Mouse (Mus musculus) heart, embryonic 11.5 days (tissue): ENCODE data around the gene Gm10322. TPM values are rescaled to one million over a fixed set of nuclear protein-coding genes. Genes with fewer than 3 reads are reported as not detected.
A peak's percentile ranks its signal among the peaks of the same experiment; 100 is the strongest.

Experiments
- ATAC-seq: fragments of 200-750 bp; cut with Nextera tagmentation; replicated peaks from 2 replicates; pipeline ENCODE4 v1.8.0; 2017; ENCODE audit warnings: moderate library complexity; ENCODE audit not compliant: insufficient number of reproducible peaks, low FRiP score, low TSS enrichment
- H3K27ac ChIP-seq: fragments of 300-500 bp; sonication (generic); 2 replicates; pipeline ENCODE4 v1.5.1; 2014; ENCODE audit warnings: mild to moderate bottlenecking, low read depth, low read length
- H3K27me3 ChIP-seq: fragments of 300-500 bp; sonication (generic); 2 replicates; pipeline ENCODE4 v1.6.1; 2014; ENCODE audit warnings: mild to moderate bottlenecking, low read length, mixed read lengths; ENCODE audit not compliant: control insufficient read depth, insufficient read depth
- H3K36me3 ChIP-seq: fragments of 300-500 bp; sonication (generic); 2 replicates; pipeline ENCODE4 v1.6.1; 2014; ENCODE audit warnings: mild to moderate bottlenecking, low read length, moderate library complexity, mixed read lengths; ENCODE audit not compliant: control insufficient read depth, insufficient read depth
- H3K4me1 ChIP-seq: fragments of 300-500 bp; sonication (generic); 2 replicates; pipeline ENCODE4 v1.6.1; 2014; ENCODE audit warnings: low read length; ENCODE audit not compliant: control insufficient read depth, insufficient read depth
- H3K4me2 ChIP-seq: fragments of 300-500 bp; sonication (generic); 2 replicates; pipeline ENCODE4 v1.6.1; 2014; ENCODE audit warnings: mild to moderate bottlenecking, moderate library complexity
- H3K4me3 ChIP-seq: fragments of 300-500 bp; sonication (generic); 2 replicates; pipeline ENCODE4 v1.5.1; 2014; ENCODE audit warnings: low read depth, low read length
- H3K9ac ChIP-seq: fragments of 300-500 bp; sonication (generic); 2 replicates; pipeline ENCODE4 v1.6.1; 2014; ENCODE audit warnings: mild to moderate bottlenecking, low read depth, low read length, moderate library complexity
- H3K9me3 ChIP-seq: fragments of 300-500 bp; sonication (generic); replicated peaks from 2 replicates; pipeline ENCODE4 v1.6.1; 2016; ENCODE audit warnings: low read length; ENCODE audit not compliant: control insufficient read depth
- WGBS: fragments of 180-500 bp; shearing (Covaris S2); extraction: QIAGEN DNeasy Blood & Tissue Kit; methylation state at CpG from one replicate; pipeline ENCODE4 v1.1.7; 2014; ENCODE audit not compliant: insufficient replicate concordance; 5-methylcytosine and 5-hydroxymethylcytosine counted together
- polyA plus RNA-seq: library from polyadenylated mRNA; unstranded; fragments of >200 nt; fragmentation: Nextera tagmentation; extraction: Ambion mirVana; gene quantifications from 2 replicates; pipeline ENCODE4 v1.2.1, GENCODE M21; 2014

Gm10322 gene
- polyA plus RNA-seq, 1 experiment from 2014 or later: not detected

DNA sequence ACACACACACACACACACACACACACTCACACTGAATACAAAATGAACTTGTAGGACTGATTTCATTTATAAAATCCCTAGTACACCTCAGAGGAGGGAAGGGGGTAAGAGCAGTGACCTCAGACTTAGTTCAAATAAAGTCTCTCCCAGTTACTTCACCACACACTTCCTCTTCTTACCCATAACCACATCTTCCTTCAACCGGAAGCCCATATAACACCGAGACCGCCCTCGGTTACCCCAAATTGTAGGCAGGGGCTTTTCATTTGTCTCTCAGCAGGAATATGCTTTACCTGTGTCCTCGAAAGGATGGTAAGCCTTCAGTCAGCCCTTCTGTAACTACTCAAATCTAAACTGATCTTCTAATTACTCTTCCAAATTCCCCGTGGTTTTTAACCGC is 26.4 kb upstream of the Gm10322 start:
- Histone ChIP-seq H3K4me2 (no peak overlapping the region; the same call in 1 of the 2 replicates), H3K27me3 (no peaks in the 10 kb centered on the region), H3K9me3 (no peaks in the 10 kb centered on the region), H3K27ac (no peak overlapping the region), H3K4me1 (no peaks in the 10 kb centered on the region), H3K4me3 (no peak overlapping the region), H3K36me3 (no peaks in the 10 kb centered on the region), H3K9ac (no peak overlapping the region)
- 74% methylated on average over 7 of the region's 7 CpGs for WGBS
- ATAC-seq: no peak

DNA sequence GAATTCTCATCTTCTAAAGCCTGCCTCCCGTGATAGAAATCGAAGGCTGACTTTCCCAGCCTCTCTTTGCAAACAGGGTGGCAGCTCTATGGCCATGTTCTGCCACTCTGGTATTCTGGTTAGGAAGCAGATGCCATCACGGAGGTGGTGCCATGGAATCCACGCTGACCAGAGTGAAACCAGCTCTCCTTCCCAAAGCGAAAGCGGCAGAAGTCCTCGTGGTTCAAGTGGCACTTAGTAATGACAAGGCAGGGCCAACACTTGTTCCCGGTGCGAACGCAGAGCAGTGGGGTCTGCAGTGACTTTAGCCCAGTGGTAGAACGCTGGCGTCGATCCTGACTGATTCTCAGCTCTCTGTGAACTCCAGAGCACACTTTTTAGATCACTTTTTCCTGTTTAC is 26.0 kb upstream of the Gm10322 start:
- ATAC-seq: no peak
- H3K27ac ChIP-seq: no peak overlapping the region
- H3K27me3 ChIP-seq: no peaks in the 10 kb centered on the region
- H3K4me1 ChIP-seq: no peaks in the 10 kb centered on the region
- no peak overlapping the region for H3K9ac ChIP-seq
- WGBS: 62% methylated on average over 13 of the region's 13 CpGs
- no peak overlapping the region for H3K4me3 ChIP-seq
- H3K4me2 ChIP-seq: peak overlapping the region; percentile 36
- H3K36me3 ChIP-seq: no peaks in the 10 kb centered on the region
- no peaks in the 10 kb centered on the region for H3K9me3 ChIP-seq

DNA sequence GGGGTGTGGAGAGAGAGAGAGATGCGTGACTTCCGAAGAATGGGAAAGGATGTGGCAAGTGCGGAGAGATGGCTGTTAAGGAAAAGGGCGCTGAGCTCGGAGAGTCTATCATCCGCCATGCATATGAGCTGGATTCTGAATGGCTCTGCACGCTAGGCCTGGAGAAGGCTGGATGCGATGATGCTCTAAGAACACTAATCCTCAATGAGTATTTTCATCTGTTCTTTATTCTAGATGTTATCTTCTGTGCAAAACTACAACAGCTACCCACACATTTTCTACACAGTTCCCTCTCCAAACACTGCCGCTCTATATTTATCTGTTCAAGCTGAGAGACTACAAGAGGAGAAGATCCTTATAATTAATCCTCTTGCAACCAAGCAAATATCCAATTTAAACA is 25.3 kb upstream of the Gm10322 start:
- WGBS: 90% methylated on average over 9 of the region's 9 CpGs
- no peak for ATAC-seq

DNA sequence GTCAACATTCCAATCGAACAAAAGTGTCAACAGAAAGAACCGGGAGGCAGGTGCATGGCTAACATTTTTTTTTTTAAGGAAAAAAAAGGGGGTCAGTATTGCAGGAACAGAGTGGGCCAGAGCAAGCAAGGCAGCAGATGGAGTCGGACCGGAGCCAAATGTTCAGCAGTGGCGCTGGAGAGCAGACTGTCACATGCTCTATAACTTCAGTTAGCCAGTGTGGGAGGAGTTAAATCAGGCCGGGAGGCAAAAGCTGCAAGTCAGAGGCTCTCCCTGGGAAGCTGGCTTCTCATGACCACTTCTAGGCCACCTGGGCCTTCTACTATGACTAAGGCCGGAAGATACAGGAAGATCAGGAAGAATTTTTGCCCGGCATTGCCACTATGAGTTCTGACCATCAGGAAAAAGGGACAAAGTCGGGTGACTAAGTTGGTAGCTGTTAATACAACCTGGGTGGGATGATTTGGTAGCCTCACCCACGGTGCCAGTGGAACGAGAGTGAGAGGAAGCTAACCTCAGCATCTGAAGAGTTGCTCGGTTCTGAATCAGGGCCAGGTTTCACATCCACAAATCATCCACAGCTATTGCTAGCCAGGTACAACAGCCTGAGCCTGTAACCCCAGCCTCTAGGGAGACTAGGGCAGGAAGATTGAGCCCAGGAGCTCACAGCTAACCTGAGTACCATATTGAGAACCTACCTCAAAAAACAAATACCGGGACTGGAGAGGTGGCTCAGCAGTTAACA is 21.9 kb upstream of the Gm10322 start:
- no peak overlapping the region for H3K4me3 ChIP-seq
- H3K4me1 ChIP-seq: no peaks in the 10 kb centered on the region
- H3K9me3 ChIP-seq: no peaks in the 10 kb centered on the region
- no peak overlapping the region for H3K27ac ChIP-seq
- no peaks in the 10 kb centered on the region for H3K36me3 ChIP-seq
- no peaks in the 10 kb centered on the region for H3K27me3 ChIP-seq
- WGBS: 74% methylated on average over 13 of the region's 13 CpGs
- no peak overlapping the region for H3K4me2 ChIP-seq
- no peak for ATAC-seq
- H3K9ac ChIP-seq: no peak overlapping the region

More for the DNA sequence above, 25.3 kb upstream of the Gm10322 start:
- Histone ChIP-seq H3K9ac (no peak overlapping the region), H3K4me2 (no peak overlapping the region), H3K4me1 (no peaks in the 10 kb centered on the region), H3K27ac (no peak overlapping the region), H3K36me3 (no peaks in the 10 kb centered on the region), H3K4me3 (no peak overlapping the region), H3K9me3 (no peaks in the 10 kb centered on the region), H3K27me3 (no peaks in the 10 kb centered on the region)

DNA sequence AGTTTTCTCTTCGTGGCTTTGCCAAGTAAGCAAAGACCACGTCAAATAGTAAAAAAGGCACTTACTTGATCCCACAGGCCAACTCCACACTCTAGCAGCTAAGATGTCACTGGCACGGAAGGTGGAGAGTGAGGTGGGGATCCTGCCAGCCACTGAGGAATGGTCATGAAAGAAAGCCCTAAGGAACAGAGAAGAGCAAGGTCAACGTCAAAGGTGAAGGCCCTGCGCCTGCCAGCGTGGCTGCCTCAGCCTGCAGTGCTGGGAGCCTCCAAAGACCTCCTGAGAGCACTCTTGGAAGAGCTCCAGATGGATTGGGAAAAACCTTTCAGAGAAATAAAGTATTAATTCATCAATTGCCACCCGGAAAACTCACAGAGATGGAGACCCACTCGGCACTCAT is 15.3 kb upstream of the Gm10322 start:
- Histone ChIP-seq H3K4me2 (no peak overlapping the region), H3K4me1 (no peaks in the 10 kb centered on the region), H3K9ac (no peak overlapping the region), H3K27me3 (no peaks in the 10 kb centered on the region), H3K27ac (no peak overlapping the region), H3K4me3 (no peak overlapping the region), H3K9me3 (no peaks in the 10 kb centered on the region), H3K36me3 (no peaks in the 10 kb centered on the region)
- 79% methylated on average over 8 of the region's 8 CpGs for WGBS
- no peak for ATAC-seq

DNA sequence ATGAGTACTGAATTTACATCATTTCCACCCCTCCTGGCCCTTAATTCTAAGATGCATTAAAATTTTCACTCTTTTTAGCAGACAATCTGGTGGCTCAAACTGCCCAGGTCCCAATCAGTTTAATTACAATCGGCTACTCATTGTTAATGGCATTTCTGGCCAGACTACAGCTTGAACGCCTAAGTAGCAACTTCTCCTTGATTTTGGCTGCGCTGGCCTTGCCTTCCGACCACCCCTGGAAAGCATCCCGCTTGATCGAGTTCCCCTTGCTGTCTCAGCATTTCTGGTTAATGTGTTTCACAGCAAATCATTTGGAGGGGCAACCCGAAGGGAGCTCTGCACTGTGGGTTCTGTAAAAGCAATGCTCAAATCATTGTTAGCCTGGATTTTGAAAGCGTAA is 13.8 kb upstream of the Gm10322 start:
- Histone ChIP-seq H3K9ac (no peak overlapping the region), H3K27ac (no peak overlapping the region), H3K4me1 (no peaks in the 10 kb centered on the region), H3K36me3 (no peaks in the 10 kb centered on the region), H3K27me3 (no peaks in the 10 kb centered on the region), H3K4me3 (no peak overlapping the region), H3K9me3 (no peaks in the 10 kb centered on the region), H3K4me2 (no peak overlapping the region)
- no peak for ATAC-seq
- 80% methylated on average over 8 of the region's 8 CpGs for WGBS

DNA sequence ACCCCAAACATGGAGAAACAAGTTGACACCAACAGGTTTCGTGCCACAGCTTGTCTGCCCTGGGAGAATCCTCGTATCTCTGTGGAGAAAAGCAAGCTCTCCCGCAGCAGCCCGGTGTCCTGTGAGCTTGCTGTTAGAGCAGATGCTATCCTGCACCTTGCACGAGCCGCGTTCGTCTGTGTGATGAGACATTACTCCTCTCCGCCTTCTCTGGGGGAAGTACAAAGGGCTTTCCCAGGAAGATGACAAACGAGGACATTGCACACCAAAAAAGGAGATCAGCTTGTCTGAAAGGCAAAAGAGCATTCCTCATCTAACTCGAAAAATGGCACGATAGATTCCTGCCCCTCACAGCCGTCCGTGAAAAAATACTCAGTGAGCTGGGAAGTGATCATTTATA is 13.0 kb upstream of the Gm10322 start:
- Histone ChIP-seq H3K4me3 (no peak overlapping the region), H3K9ac (no peak overlapping the region), H3K27me3 (no peaks in the 10 kb centered on the region), H3K4me2 (no peak overlapping the region), H3K9me3 (no peaks in the 10 kb centered on the region), H3K36me3 (no peaks in the 10 kb centered on the region), H3K4me1 (no peaks in the 10 kb centered on the region), H3K27ac (no peak overlapping the region)
- ATAC-seq: no peak
- 83% methylated on average over 14 of the region's 14 CpGs for WGBS

DNA sequence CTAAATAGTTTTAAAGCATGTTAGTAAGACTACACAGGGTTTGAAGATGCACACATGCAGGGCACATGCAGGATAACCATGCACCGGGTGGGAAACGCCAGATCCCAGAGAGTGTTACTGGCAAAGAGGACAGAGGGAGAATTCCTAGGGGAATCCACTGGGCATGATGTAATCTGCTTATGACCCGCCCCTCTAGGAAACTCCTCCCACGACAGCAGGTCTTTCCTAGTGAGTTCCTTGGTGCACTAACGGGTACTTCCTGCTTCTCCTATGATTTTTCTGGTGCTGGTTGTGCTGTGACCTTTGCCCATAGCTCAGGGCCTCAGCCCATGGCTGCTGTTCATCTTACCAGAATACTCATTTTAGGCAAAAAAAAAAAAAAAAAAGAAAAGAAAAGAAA is 12.0 kb upstream of the Gm10322 start:
- ATAC-seq: no peak
- Histone ChIP-seq H3K4me2 (no peak overlapping the region), H3K4me1 (no peaks in the 10 kb centered on the region), H3K9me3 (no peaks in the 10 kb centered on the region), H3K27ac (no peak overlapping the region), H3K27me3 (no peaks in the 10 kb centered on the region), H3K4me3 (no peak overlapping the region), H3K9ac (no peak overlapping the region), H3K36me3 (no peaks in the 10 kb centered on the region)
- WGBS: 54% methylated on average over 5 of the region's 5 CpGs

DNA sequence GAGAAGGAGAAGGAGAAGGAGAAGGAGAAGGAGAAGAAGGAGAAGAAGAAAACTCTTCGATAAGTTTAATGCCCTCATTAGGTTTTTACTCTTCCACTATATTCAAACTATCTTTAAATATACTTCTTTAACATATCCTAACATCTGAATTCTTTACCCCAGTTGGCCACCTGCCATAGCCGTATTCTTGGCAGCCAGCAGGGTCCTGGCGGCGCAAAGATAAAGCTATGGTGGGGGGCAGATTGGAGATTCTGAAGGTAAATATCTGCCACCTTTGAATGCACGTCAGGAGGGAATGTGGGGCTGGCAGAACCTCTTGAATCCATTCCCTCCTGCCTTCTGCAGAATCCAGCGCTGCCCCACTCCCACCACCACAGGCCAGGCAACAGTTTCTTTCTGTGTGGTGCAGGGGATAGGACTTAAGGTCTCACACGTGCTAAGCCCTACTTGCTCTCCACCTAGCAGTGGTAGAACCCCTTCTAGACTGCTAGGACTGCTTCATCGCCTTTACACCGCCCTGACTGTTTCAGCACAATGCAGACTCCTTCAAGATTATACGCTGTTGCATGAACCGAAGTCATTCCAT is 10.9 kb upstream of the Gm10322 start:
- WGBS: 74% methylated on average over 11 of the region's 11 CpGs
- Histone ChIP-seq H3K4me3 (no peak overlapping the region), H3K4me1 (no peaks in the 10 kb centered on the region), H3K9me3 (no peaks in the 10 kb centered on the region), H3K36me3 (no peaks in the 10 kb centered on the region), H3K4me2 (no peak overlapping the region), H3K27ac (no peak overlapping the region), H3K27me3 (no peaks in the 10 kb centered on the region), H3K9ac (no peak overlapping the region)
- ATAC-seq: no peak
